Mouse (Mus musculus) bone marrow, adult 2 months (tissue): ENCODE measurements around the gene Hfe2. TPM values are rescaled to one million over a fixed set of nuclear protein-coding genes. Genes with fewer than 3 reads are reported as not detected.
"Not testable (repeated sequence)": the region's sequence is repeated elsewhere in the genome, so short reads cannot be mapped to it uniquely, and the experiment has no call there.

Source experiments
- H3K27ac ChIP-seq: fragments of 200-500 bp; 2 replicates; pipeline ENCODE4 v1.5.1; 2012; ENCODE audit warnings: low read depth, mild to moderate bottlenecking, control low read depth, inconsistent platforms, low read length; ENCODE audit not compliant: control insufficient read depth, poor library complexity, insufficient read depth
- H3K4me1 ChIP-seq: fragments of 200-500 bp; 2 replicates; pipeline ENCODE4 v1.6.1; 2011; ENCODE audit warnings: low read length; ENCODE audit not compliant: control insufficient read depth, insufficient read depth
- H3K4me3 ChIP-seq: fragments of 200-500 bp; replicated peaks from 2 replicates; pipeline ENCODE3; 2011; ENCODE audit warnings: mild to moderate bottlenecking, low read depth, low read length, control low read depth; ENCODE audit not compliant: control insufficient read depth
- CTCF ChIP-seq: fragments of 200-500 bp; IDR thresholded peaks from 2 replicates; pipeline ENCODE4 v1.5.1; 2011; ENCODE audit warnings: low read length, control low read depth; ENCODE audit not compliant: control insufficient read depth, insufficient read depth
- POLR2A ChIP-seq: fragments of 200-500 bp; IDR thresholded peaks from 2 replicates; pipeline ENCODE4 v1.6.1; 2011; ENCODE audit warnings: low read depth, mild to moderate bottlenecking, control low read depth, low read length, borderline replicate concordance; ENCODE audit not compliant: control insufficient read depth
- WGBS: fragments of 180-500 bp; shearing (Covaris S2); methylation state at CpG from one replicate; pipeline ENCODE4 v1.1.7; 2018; 5-methylcytosine and 5-hydroxymethylcytosine counted together
- polyA plus RNA-seq: library from polyadenylated mRNA; stranded (reverse); fragments of >200 nt; gene quantifications from 2 replicates; pipeline ENCODE4 v1.2.4, GENCODE M21; 2011; ENCODE audit warnings: low replicate concordance; ENCODE audit not compliant: missing spikeins, insufficient read depth, insufficient read length

Gene Hfe2
- polyA plus RNA-seq, 1 experiment, result 0.75 TPM

DNA sequence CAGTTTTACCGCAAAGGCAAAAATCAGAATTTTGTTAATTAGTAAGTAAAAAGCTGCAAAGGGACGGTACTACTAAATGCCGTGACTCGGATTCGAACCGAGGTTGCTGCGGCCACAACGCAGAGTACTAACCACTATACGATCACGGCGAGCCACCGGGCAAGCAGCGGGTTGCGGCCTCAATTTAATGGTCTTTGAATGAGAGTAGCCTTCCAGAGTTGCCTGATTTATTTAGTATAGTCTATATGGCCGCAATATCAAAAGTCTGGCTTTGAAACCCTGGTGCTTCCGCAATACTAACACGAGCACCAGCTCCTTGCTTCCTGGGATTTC lies 24.7 kb upstream of the Hfe2 start:
- Histone ChIP-seq H3K4me1 (no peaks in the 10 kb centered on the region; the same call in 1 of the 2 replicates), H3K27ac (peak overlapping the region; percentile 91), H3K4me3 (peak overlapping the region; percentile 93)
- under 1% methylated on average over 17 of the region's 17 CpGs for whole genome bisulfite sequencing
- TF ChIP-seq POLR2A (no peak), CTCF (no peak)

DNA sequence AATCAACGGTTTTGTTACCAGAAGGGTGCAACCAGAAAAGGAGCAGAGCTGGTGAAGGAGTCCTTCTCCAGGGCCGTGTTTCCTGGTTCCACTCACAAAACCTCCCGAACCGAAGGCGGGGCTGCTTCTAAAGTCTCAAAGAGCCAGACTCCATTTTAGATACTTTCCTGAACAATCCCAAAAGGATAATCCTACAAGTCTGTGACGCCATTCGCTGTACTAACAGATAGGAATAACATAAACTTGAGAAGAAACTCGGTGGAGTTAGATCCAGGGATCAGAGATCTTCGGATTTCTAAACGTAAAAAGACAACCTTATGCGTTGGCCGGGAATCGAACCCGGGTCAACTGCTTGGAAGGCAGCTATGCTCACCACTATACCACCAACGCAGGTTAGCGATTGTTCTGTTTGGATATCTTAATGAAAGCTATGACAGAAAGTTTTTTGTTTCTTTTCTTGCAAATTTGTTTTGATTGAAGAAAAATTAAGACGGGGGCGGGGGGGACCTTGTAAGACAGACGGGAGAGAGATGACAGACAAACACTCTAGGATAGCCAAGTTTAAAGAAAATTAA lies 24.2 kb upstream of the Hfe2 start:
- TF ChIP-seq CTCF, result no peak
- no peak for TF ChIP-seq POLR2A

DNA sequence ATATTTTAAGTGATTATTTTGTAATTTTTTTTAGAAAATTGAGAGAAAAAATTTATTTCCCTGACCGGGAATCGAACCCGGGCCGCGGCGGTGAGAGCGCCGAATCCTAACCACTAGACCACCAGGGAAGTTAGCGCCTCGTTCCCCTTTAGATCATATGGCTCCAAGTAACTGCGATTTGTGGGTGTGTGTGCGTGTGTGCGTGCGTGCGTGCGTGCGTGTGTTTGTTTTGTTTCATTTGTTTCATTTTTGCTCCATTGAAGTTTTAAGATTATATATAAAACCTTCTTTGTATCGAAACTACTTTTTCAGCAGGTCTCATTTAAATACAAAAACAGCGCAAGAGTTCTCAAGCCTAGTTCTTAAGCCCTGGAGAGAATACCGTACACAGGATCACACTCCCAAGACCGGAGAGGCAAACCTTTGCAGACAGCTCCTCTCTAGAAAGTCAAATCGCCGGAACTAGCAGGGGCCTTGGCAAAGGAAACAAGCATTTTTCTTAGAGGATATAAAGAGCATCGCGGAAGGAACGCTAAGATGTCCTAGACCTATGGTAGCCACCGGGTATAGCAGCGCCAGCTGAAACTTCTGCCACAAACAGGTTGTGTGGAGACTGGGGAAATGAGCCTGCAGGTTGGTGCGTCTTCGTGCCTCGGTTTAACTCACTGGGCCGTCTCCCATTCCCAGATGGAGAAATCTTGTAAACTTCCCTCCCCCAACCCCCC lies 23.4 kb upstream of the Hfe2 start:
- H3K4me3 ChIP-seq, result peak overlapping the region; percentile 64
- WGBS, result under 1% methylated on average over 32 of the region's 32 CpGs
- peak overlapping the region; percentile 22 for H3K27ac ChIP-seq
- TF ChIP-seq CTCF (no peak), POLR2A (no peak)
- no peaks in the 10 kb centered on the region; the same call in 1 of the 2 replicates for H3K4me1 ChIP-seq

More for the DNA sequence above, 24.2 kb upstream of the Hfe2 start:
- under 1% methylated on average over 19 of the region's 19 CpGs for WGBS
- Histone ChIP-seq H3K4me1 (no peaks in the 10 kb centered on the region; the same call in 1 of the 2 replicates), H3K4me3 (peak overlapping the region; percentile 93), H3K27ac (peak overlapping the region; percentile 91)

DNA sequence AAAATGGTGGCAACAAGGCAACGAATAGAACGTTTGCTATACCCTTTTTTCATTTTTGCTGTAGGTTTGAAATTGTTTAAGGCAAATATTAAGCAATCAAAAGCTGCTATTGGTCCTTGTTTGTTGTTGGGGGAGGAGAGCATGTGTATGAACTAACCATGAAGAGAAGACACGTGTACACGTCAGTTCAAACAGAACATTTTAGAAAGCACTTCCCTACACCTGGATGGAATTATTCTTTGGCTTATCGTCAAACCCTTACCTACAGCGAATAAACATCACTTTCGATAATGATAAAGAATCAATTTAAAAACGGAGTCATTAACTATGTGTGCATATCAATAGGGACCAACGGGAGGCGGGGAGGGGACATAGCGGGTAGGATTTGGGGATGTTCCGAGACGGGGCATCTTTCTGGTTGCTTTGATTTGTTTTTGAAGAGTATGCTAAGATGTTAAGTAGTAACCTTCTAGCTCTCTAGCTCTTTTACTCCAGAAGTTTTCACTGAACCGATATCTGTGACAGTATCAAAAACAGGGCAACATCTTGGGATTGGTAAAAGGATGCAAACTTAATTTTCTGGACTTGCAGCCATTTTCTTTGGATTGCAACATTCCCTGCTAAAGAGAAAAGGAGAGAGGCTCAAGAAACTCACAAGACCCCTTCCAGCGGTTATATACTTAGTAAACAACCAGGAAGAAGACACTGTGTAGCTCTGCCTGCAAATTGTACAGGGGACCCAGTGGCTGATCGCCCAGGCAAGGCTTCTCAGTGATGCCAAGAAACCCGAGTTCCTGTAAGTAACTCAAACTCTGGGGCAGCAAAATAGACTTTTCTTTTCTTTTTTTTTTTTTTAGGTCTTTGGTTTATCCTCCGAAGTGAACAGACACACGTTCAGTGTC lies 22.5 kb upstream of the Hfe2 start:
- TF ChIP-seq POLR2A, result no peak
- no peak for TF ChIP-seq CTCF

DNA sequence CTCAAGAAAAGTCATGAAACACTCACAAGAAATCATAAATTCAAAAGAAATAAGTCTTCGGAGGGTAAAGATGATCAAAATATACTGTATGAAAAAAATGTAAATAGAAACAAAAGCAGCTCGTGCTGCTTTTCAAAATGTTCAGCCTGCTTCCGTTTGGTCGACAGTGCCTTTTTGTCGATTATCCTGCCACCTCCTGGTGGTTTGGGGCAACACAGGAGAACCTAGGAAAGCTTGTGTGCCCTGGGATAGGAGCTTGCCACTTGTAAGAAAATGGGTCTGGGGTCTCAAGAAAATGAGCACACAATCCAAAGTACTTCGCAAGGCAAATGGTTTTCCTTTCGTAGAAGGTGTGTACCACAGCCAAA lies 21.9 kb upstream of the Hfe2 start:
- 1% methylated on average over 7 of the region's 7 CpGs for WGBS
- Histone ChIP-seq H3K27ac (no peak overlapping the region), H3K4me3 (peak overlapping the region; percentile 64), H3K4me1 (no peaks in the 10 kb centered on the region; the same call in 1 of the 2 replicates)
- TF ChIP-seq POLR2A (no peak), CTCF (peak; percentile 84)

More for the DNA sequence above, 22.5 kb upstream of the Hfe2 start:
- H3K4me3 ChIP-seq, result peak overlapping the region; percentile 64
- H3K27ac ChIP-seq, result peak overlapping the region; percentile 22; the same call in 1 of the 2 replicates
- H3K4me1 ChIP-seq, result no peaks in the 10 kb centered on the region; the same call in 1 of the 2 replicates
- WGBS, result under 1% methylated on average over 19 of the region's 19 CpGs

DNA sequence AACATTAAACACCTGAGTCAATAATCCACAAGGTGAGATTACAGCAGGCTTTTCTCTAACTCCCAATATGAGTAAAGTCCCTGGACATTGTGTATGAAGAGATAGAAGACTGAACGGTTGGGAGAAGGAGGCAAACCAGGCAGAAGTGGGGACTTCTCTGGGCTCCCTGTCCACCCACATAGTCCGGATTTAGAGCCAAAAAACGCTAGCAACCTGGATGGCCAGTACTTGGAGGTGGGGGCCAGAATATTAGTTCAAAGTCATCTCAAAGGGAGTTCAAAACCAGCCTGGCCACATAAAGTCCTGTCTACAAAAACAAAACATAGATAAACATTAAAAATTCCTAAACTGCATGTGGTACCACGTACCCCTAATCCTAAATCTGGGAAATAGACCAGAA lies 21.0 kb upstream of the Hfe2 start:
- Histone ChIP-seq H3K4me1 (no peaks in the 10 kb centered on the region; the same call in 1 of the 2 replicates), H3K27ac (no peak overlapping the region), H3K4me3 (no peak overlapping the region)
- TF ChIP-seq POLR2A (no peak), CTCF (no peak)
- WGBS, result 77% methylated on average over 4 of the region's 4 CpGs

DNA sequence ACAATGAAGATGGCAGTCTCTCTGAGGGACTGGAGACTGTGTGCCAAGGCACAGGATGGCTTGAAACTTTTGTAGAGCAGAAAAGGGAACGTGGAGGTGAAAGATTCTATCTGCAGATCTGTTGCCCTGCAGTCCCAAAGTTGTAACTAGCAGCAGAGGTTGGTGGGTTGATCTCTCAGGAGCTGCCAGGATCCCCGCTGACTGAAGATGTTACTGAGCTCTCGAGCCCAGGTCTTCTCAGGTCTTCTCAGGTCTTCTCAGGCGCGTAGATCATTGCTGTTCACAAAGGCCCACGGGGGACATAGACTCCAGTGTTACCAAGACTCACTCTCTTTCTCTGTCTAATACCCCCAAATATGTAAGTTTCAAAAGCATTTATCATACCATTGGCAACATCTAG lies 20.0 kb upstream of the Hfe2 start:
- TF ChIP-seq CTCF (no peak), POLR2A (no peak)
- Histone ChIP-seq H3K27ac (no peak overlapping the region), H3K4me3 (no peak overlapping the region), H3K4me1 (no peaks in the 10 kb centered on the region)
- 87% methylated on average over 6 of the region's 6 CpGs for WGBS

DNA sequence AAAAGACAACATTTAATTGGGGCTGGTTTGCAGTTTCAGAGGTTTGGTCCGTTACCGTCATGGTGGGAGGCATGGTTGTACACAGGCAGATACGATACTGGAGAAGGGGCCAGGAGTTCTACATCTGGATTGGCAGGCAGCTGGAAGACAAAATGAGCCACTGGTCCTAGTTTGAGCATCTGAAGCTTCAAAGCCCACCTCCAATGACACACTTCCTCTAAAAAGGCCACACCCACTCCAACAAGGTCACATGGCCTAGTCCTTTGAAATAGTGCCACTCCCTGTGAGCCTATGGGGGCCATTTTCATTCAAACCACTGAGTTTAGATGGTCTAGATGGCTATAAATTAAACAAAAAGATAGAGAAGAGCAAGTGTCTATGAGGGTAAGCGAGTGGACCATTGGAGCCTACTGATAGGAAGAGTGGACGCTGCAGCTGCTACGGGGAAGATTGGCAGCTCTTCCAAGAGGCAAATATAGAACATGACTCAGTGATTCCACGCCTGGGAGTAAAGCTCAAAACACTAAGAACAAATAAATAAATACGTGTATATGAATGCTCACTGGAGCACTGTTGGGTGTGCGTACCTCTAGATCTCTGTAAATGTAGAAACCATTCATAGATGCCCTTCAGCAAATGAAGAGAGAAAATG lies 18.4 kb upstream of the Hfe2 start:
- Histone ChIP-seq H3K27ac (no peak overlapping the region), H3K4me3 (no peak overlapping the region), H3K4me1 (no peaks in the 10 kb centered on the region)
- no peak for TF ChIP-seq POLR2A
- TF ChIP-seq CTCF, result no peak
- 84% methylated on average over 9 of the region's 9 CpGs for WGBS

DNA sequence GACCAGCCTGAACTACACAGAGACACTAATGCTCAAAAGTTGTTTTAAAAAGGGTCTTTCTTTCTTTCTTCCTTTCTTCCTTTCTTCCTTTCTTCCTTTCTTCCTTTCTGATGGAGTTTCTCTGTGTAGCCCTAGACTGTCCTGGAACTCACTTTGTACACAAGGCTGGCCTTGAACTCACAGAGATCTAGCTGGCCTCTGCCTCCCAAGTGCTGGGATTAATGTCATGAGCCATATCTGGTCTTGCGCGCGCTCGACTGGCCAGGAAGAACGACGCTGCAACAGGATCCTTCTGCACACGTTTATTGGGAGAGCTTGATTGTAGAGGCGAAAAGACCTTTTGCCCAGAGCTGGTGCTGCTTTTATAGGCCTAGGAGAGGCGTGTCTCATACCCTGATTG lies 17.0 kb upstream of the Hfe2 start:
- not testable (repeated sequence) for H3K4me3 ChIP-seq, H3K27ac ChIP-seq, H3K4me1 ChIP-seq
- WGBS, result 85% methylated on average over 8 of the region's 9 CpGs
